Mouse (Mus musculus): ENCODE data around the gene Mettl7a1. TPM values are rescaled to one million over a fixed set of nuclear protein-coding genes. Genes with fewer than 3 reads are reported as not detected.

Mettl7a1 gene
- polyA plus RNA-seq (2012; rRNA removed; ENCODE audit: low replicate concordance): 15.9 and 19.0 TPM in 2 replicates

DNA sequence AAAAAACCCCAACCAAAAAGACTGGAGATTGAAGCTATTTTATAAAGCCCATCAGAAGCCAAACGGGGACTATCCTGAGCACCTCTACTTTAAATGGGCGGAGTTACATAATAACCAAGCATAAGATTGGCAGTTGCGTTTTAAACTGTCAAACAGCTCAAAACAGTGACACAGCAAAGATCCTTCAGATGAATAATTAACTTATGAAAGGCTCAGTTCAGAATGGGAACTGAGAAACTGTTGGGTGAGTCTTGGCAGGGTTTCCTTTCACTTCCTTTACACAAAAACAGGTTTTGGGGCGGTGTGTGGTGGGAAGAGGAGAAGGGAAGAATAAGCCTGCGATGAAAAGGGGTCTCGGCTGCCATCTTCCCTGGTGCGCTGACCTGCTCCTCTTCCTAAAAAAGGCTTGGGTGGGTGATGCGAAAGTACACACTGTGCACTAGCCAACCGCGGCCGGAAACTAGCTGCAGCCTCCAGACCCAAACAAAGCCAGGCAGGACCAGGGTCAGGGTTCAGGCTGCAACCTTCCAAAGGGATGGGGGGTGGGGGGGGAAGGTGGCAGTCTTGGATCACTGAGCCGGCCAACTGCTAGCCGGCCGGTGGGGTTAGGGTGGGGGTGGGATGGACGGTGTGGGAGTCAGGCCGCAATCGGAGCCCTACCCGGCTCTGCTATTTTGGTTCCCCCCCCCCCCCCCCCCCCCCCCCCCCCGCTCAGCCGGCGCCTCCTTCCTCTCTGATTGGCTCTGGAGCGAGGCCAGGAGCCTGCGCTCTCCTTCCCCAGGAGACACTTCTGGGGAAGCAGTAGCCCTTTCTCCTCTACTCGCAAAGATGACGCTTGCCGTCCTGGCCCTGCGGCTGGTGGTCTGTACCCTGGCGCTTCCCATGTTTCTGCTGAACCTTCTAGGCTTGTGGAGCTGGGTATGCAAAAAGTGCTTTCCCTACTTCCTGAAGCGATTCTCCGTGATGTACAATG lies at the start of gene Mettl7a1:
TSS of gene Mettl7a1 (plus strand) at position 122 of the 973 bp plus-strand sequence.

DNA sequence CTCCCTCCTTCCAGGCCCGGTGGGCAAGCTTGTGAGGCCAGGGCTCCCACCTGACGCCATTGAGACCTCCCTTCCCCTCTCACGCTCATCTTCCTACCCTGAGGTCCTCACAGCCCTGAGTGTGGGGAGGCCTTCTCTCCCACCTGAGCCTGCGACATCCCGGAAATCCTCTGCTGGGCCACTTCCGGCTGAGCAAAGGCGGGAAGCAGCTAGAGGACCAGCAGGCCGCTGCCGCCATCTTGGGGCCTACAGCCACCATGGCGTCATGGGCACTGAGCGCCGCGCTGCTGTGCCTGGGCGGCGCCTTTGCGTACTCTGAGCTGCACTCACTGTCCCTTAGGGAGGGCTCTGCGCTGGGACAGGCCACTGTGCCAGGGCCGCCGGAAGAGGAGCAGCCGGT lies 23.3 kb upstream of the Mettl7a1 start, which contains the start of gene Tmprss12:
TSS of gene Tmprss12 (plus strand) at position 212 of the 400 bp plus-strand sequence.

DNA sequence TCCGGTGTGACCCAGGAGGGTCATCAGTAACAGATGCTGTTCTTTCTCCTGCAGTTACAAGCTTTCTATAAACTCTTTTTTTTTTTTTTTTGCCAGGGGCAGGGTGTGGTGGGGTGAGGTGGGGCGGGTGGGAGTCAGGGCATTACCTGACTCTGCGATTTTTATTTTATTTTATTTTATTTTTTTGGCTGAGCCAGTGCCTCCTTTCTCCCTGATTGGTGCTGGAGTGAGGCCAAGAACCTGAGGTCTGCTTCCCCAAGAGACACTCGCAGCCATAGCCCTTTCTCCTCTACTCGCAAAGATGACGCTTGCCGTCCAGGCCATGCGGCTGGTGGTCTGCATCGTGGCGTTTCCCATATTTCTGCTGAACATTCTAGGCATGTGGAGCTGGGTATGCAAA lies 30.7 kb downstream of the Mettl7a1 start, which contains the start of gene Mettl7a3:
TSS of gene Mettl7a3 (plus strand) at position 301 of the 400 bp plus-strand sequence.

DNA sequence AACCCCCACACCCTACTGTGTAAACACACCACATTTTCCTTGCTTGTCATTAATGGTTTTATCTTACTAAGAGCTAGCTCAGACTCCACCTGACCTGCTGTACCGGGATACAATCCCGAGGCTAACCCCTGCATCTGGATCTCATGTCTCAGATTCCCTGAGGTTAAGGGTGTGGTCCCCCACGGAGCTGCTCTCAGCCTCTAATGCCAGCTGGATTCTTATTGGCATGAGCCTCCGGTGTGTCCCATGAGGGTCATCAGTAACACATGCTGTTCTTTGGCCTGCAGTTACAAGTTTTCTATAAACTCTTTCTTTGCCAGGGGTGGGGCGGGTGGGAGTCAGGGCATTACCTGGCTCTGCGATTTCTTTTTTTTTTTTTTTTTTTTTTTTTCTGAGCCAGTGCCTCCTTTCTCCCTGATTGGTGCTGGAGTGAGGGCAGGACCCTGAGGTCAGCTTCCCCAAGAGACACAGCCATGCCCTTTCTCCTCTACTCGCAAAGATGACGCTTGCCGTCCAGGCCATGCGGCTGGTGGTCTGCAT lies 48.8 kb downstream of the Mettl7a1 start, which contains the start of the genes Methig1 and Mettl7a2:
TSS of gene Methig1 (plus strand) at position 439 of the 540 bp plus-strand sequence.
TSS of gene Mettl7a2 (plus strand) at position 490 of the 540 bp plus-strand sequence.

DNA sequence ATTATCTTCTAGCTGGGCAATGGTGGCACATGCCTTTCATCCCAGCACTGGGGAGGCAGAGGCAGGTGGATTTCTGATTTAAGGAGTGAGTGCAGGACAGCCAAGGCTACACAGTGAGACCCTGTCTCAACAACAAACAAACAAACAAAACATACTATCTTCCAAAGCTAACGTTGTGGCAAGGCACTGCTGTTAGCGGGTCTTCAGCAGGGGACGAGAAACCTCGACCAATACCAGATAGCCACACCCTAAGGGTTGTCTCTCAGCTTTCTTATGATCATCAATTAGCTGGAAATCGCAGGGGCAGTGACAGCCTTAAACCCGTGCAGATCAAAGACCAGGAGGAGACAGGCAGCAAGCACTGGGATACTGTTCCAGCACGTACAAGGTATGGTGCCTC lies 60.3 kb downstream of the Mettl7a1 start, which contains the start of gene Higd1c:
TSS of gene Higd1c (plus strand) at position 301 of the 400 bp plus-strand sequence.

Other genes with a start within 250 kb of the Mettl7a1 start
- gene Atf1, start 76.3 kb upstream of the Mettl7a1 start, polyA plus RNA-seq (2012; rRNA removed; ENCODE audit: low replicate concordance): 29.7 and 31.4 TPM in 2 replicates
- not detected in 2 replicates for gene Tmprss12, start 23.3 kb upstream of the Mettl7a1 start, polyA plus RNA-seq (2012; rRNA removed; ENCODE audit: low replicate concordance)
- gene Mettl7a3, start 30.8 kb downstream of the Mettl7a1 start, polyA plus RNA-seq (2012; rRNA removed; ENCODE audit: low replicate concordance): not detected in 2 replicates
- not detected in 2 replicates for gene Methig1, start 49.0 kb downstream of the Mettl7a1 start, polyA plus RNA-seq (2012; rRNA removed; ENCODE audit: low replicate concordance)
- not detected in 2 replicates for gene Mettl7a2, start 49.1 kb downstream of the Mettl7a1 start, polyA plus RNA-seq (2012; rRNA removed; ENCODE audit: low replicate concordance)
- not detected in 2 replicates for gene Higd1c, start 60.4 kb downstream of the Mettl7a1 start, polyA plus RNA-seq (2012; rRNA removed; ENCODE audit: low replicate concordance)
- 0.15 and 0.36 TPM in 2 replicates for gene Gm5475, start 118.0 kb downstream of the Mettl7a1 start, polyA plus RNA-seq (2012; rRNA removed; ENCODE audit: low replicate concordance)
- gene Slc11a2, start 120.9 kb downstream of the Mettl7a1 start, polyA plus RNA-seq (2012; rRNA removed; ENCODE audit: low replicate concordance): 44.9 and 232 TPM in 2 replicates
- gene Letmd1, start 164.9 kb downstream of the Mettl7a1 start, polyA plus RNA-seq (2012; rRNA removed; ENCODE audit: low replicate concordance): 26.7 and 30.6 TPM in 2 replicates
- 0.83 and 1.2 TPM in 2 replicates for gene Csrnp2, start 191.3 kb downstream of the Mettl7a1 start, polyA plus RNA-seq (2012; rRNA removed; ENCODE audit: low replicate concordance)
- 3.0 and 5.2 TPM in 2 replicates for gene Tfcp2, start 247.9 kb downstream of the Mettl7a1 start, polyA plus RNA-seq (2012; rRNA removed; ENCODE audit: low replicate concordance)

Measured in duodenum, adult 2 months (tissue).